Mouse (Mus musculus) thymus, adult 2 months (tissue): Measurements from ENCODE around the gene Tktl2.

ENCODE experiments used
- CTCF ChIP-seq: fragments of 200-500 bp; IDR thresholded peaks from 2 replicates; pipeline ENCODE4 v1.5.1; 2012; ENCODE audit warnings: mild to moderate bottlenecking, control low read depth, low read length, moderate library complexity, borderline replicate concordance; ENCODE audit not compliant: control insufficient read depth, poor library complexity, insufficient read depth; ENCODE audit errors: extremely low read depth
- POLR2A ChIP-seq: fragments of 200-500 bp; IDR thresholded peaks from 2 replicates; pipeline ENCODE4 v1.6.1; 2012; ENCODE audit warnings: mild to moderate bottlenecking, low read length, control low read depth, moderate library complexity; ENCODE audit not compliant: control insufficient read depth, poor library complexity, insufficient read depth; ENCODE audit errors: extremely low read depth

DNA sequence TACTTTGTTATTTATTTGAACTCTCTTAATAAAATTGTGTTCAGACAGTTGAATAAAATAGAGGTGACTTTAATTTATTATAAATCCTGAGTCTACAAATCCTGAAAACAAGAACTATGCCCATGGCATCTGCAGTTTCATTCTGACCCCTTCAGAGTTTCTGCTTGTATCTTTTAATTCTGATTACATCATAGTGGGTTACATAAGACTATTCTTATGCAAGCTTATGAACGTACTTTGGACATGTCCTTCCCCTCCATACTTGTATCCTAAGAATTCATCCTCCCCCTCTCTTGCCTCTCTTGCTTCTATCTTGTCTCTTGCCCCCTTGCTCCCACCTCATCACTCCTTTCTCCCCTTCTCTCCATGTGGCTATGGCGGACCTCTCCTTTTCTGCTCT lies 7.6 kb downstream of the Tktl2 start:
- no peak for TF ChIP-seq POLR2A
- TF ChIP-seq CTCF = no peak
